30 mouse cellular contexts compared by ENCODE assay signal in the genomic region with DNA sequence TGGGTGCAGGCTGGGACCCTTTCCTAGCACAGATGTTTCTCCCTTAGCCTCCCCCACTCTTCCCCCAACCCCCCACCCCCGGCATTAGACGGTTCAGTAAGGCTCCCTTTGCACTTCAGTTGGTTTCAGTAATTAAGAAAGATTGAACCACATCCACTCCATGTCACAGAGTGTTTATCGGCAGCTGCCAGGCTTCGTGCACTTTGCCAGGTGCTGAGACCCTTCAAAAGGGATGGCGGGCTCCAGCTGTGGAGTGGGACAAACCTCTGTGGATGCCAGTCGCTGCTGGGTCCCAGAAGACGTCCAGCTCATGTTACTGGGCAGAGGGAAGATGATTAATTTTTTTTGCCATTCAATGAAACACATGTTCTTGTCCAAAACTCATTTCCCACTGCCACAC. TPM values are rescaled to one million over a fixed set of nuclear protein-coding genes. Genes with fewer than 3 reads are reported as not detected.
DNase-seq lines count a peak whose midpoint lies in the region; ATAC-seq lines count a peak whose summit lies in the region.
"Had no signal": no experiment of that assay in that cellular context is flagged by ENCODE, and none has a peak within 500 bp of the region (broad histone marks: within the 10 kb centered on the region; RNA-seq: fewer than 3 reads in every experiment).

No protein-coding gene starts in this region.

- H3K36me3 ChIP-seq in forebrain, embryonic 12.5 days (replicated peaks): no peaks in the 10 kb centered on the region
- H3K36me3 ChIP-seq in forebrain, embryonic 15.5 days: no peaks in the 10 kb centered on the region
- H3K36me3 ChIP-seq in midbrain, embryonic 10.5 days: no peaks in the 10 kb centered on the region
- H3K36me3 ChIP-seq in midbrain, embryonic 11.5 days (ENCODE audit: control insufficient read depth, insufficient read depth, low read length): no peaks in the 10 kb centered on the region
- no peaks in the 10 kb centered on the region for H3K36me3 ChIP-seq in embryonic facial prominence, embryonic 10.5 days (replicated peaks)
- no peaks in the 10 kb centered on the region for H3K36me3 ChIP-seq in limb, embryonic 10.5 days
- H3K36me3 ChIP-seq: embryonic facial prominence, embryonic 13.5 days; G1E; heart, embryonic 12.5 days; liver, embryonic 12.5 days; stomach, embryonic 15.5 days had no signal

- no peaks in the 10 kb centered on the region for H3K9me3 ChIP-seq in forebrain, embryonic 12.5 days
- no peaks in the 10 kb centered on the region for H3K9me3 ChIP-seq in forebrain, embryonic 15.5 days
- H3K9me3 ChIP-seq in midbrain, embryonic 10.5 days (replicated peaks): no peaks in the 10 kb centered on the region
- no peaks in the 10 kb centered on the region for H3K9me3 ChIP-seq in midbrain, embryonic 11.5 days (ENCODE audit: control insufficient read depth, low read length)
- H3K9me3 ChIP-seq in embryonic facial prominence, embryonic 10.5 days: no peaks in the 10 kb centered on the region
- H3K9me3 ChIP-seq in limb, embryonic 10.5 days (replicated peaks): no peaks in the 10 kb centered on the region
- H3K9me3 ChIP-seq: embryonic facial prominence, embryonic 13.5 days; G1E; heart, embryonic 12.5 days; liver, embryonic 12.5 days; stomach, embryonic 15.5 days had no signal

- no peak overlapping the region for H3K4me2 ChIP-seq in forebrain, embryonic 12.5 days
- no peak overlapping the region for H3K4me2 ChIP-seq in forebrain, embryonic 15.5 days (replicated peaks)
- no peak overlapping the region for H3K4me2 ChIP-seq in midbrain, embryonic 11.5 days
- H3K4me2 ChIP-seq: embryonic facial prominence, embryonic 13.5 days; heart, embryonic 12.5 days; liver, embryonic 12.5 days; stomach, embryonic 15.5 days had no signal

- H3K4me1 ChIP-seq in forebrain, embryonic 12.5 days: peaks cover 66% of the 10 kb centered on the region
- H3K4me1 ChIP-seq in forebrain, embryonic 15.5 days: peaks cover 46% of the 10 kb centered on the region
- peaks cover 77% of the 10 kb centered on the region for H3K4me1 ChIP-seq in midbrain, embryonic 10.5 days
- H3K4me1 ChIP-seq in midbrain, embryonic 11.5 days (ENCODE audit: control insufficient read depth, insufficient read depth, low read length): peaks cover 34% of the 10 kb centered on the region
- peaks cover 63% of the 10 kb centered on the region for H3K4me1 ChIP-seq in embryonic facial prominence, embryonic 10.5 days
- peaks cover 62% of the 10 kb centered on the region for H3K4me1 ChIP-seq in limb, embryonic 10.5 days
- H3K4me1 ChIP-seq: liver, embryonic 12.5 days; stomach, embryonic 15.5 days had no signal

- DNase-seq in midbrain, embryonic 10.5 days (ENCODE audit: low spot score): no peak
- DNase-seq in midbrain, embryonic 11.5 days (ENCODE audit: low spot score, missing footprints): no peak
- no peak for DNase-seq in embryonic facial prominence, embryonic 10.5 days (ENCODE audit: low spot score)
- DNase-seq in limb, embryonic 10.5 days (ENCODE audit: low spot score): no peak
- no peak for DNase-seq in frontal cortex, postnatal 14 days (ENCODE audit: low spot score in 2 of 2)
- no peak for DNase-seq in gastrocnemius, postnatal 25 days
- DNase-seq: adrenal gland, postnatal 10 days; cerebellum, adult 11 months; cerebellum, adult 9-10 months; cerebellum, postnatal 36 days; gastrocnemius, adult 2 months; heart, adult 2 months; heart, postnatal 4 days; kidney, adult 11 months; kidney, postnatal 36 days; liver, postnatal 0 days; lung, postnatal 36 days; right cerebral cortex, postnatal 25 days; thymus, postnatal 14 days had no signal

- H3K9ac ChIP-seq in forebrain, embryonic 12.5 days: no peak overlapping the region
- no peak overlapping the region for H3K9ac ChIP-seq in forebrain, embryonic 15.5 days (replicated peaks)
- H3K9ac ChIP-seq in midbrain, embryonic 11.5 days (ENCODE audit: low read length): no peak overlapping the region
- H3K9ac ChIP-seq: embryonic facial prominence, embryonic 13.5 days; heart, embryonic 12.5 days; liver, embryonic 12.5 days; liver, postnatal 0 days; stomach, embryonic 15.5 days had no signal

- whole genome bisulfite sequencing in forebrain, embryonic 12.5 days: 43% methylated on average over 7 of the region's 7 CpGs
- WGBS in forebrain, embryonic 15.5 days: 51% methylated on average over 7 of the region's 7 CpGs
- 62% methylated on average over 7 of the region's 7 CpGs for WGBS in midbrain, embryonic 10.5 days
- WGBS in midbrain, embryonic 11.5 days: 55% methylated on average over 7 of the region's 7 CpGs
- 58% methylated on average over 7 of the region's 7 CpGs for WGBS in embryonic facial prominence, embryonic 10.5 days
- WGBS in limb, embryonic 10.5 days: 51% methylated on average over 7 of the region's 7 CpGs

- ATAC-seq in forebrain, embryonic 12.5 days (ENCODE audit: low FRiP score): no peak
- no peak for ATAC-seq in forebrain, embryonic 15.5 days (replicated peaks)
- no peak for ATAC-seq in midbrain, embryonic 11.5 days (ENCODE audit: low FRiP score)
- ATAC-seq: liver, embryonic 12.5 days; liver, postnatal 0 days had no signal

- H3K4me3 ChIP-seq in forebrain, embryonic 12.5 days (replicated peaks): no peak overlapping the region
- no peak overlapping the region for H3K4me3 ChIP-seq in forebrain, embryonic 15.5 days
- H3K4me3 ChIP-seq in midbrain, embryonic 10.5 days: no peak overlapping the region
- no peak overlapping the region for H3K4me3 ChIP-seq in midbrain, embryonic 11.5 days (ENCODE audit: low read depth, low read length)
- no peak overlapping the region for H3K4me3 ChIP-seq in embryonic facial prominence, embryonic 10.5 days
- H3K4me3 ChIP-seq in limb, embryonic 10.5 days: no peak overlapping the region
- H3K4me3 ChIP-seq: embryonic facial prominence, embryonic 13.5 days; gastrocnemius, adult 2 months; heart, adult 2 months; heart, embryonic 12.5 days; layer of hippocampus, adult 2 months; left cerebral cortex, adult 2 months; liver, embryonic 12.5 days; stomach, embryonic 15.5 days had no signal

- H3K27me3 ChIP-seq in forebrain, embryonic 12.5 days: peaks cover 19% of the 10 kb centered on the region
- no peaks in the 10 kb centered on the region for H3K27me3 ChIP-seq in forebrain, embryonic 15.5 days
- H3K27me3 ChIP-seq in midbrain, embryonic 10.5 days (ENCODE audit: low read depth, poor library complexity, severe bottlenecking): peaks cover 71% of the 10 kb centered on the region
- H3K27me3 ChIP-seq in midbrain, embryonic 11.5 days (ENCODE audit: control insufficient read depth, insufficient read depth, low read length): peaks cover 4% of the 10 kb centered on the region; the same call in 1 of the 2 replicates
- H3K27me3 ChIP-seq in embryonic facial prominence, embryonic 10.5 days (replicated peaks; ENCODE audit: low read depth, poor library complexity, severe bottlenecking): no peaks in the 10 kb centered on the region
- no peaks in the 10 kb centered on the region for H3K27me3 ChIP-seq in limb, embryonic 10.5 days (ENCODE audit: low read depth, poor library complexity, severe bottlenecking)
- H3K27me3 ChIP-seq: embryonic facial prominence, embryonic 13.5 days; heart, embryonic 12.5 days; stomach, embryonic 15.5 days had no signal

- peak overlapping the region; percentile 74; the same call in 1 of the 2 replicates for H3K27ac ChIP-seq in forebrain, embryonic 12.5 days
- H3K27ac ChIP-seq in forebrain, embryonic 15.5 days (replicated peaks): no peak overlapping the region; the same call in 1 of the 2 replicates
- peak overlapping the region; percentile 46 for H3K27ac ChIP-seq in midbrain, embryonic 10.5 days (replicated peaks)
- H3K27ac ChIP-seq in midbrain, embryonic 11.5 days (ENCODE audit: low read depth, low read length): no peak overlapping the region
- peak overlapping the region; percentile 73 for H3K27ac ChIP-seq in embryonic facial prominence, embryonic 10.5 days (replicated peaks)
- H3K27ac ChIP-seq in limb, embryonic 10.5 days: peak overlapping the region; percentile 71
- H3K27ac ChIP-seq: embryonic facial prominence, embryonic 13.5 days; gastrocnemius, adult 2 months; heart, adult 2 months; left cerebral cortex, adult 2 months; liver, embryonic 12.5 days; stomach, embryonic 15.5 days had no signal

RNA-seq across cellular contexts. Expression of gene Nnat, which starts 41.4 kb away (rescaled TPM):
- polyA plus RNA-seq in forebrain, embryonic 12.5 days (2016; fragmentation: Nextera tagmentation; extraction: Ambion mirVana): 5,265 and 5,863 TPM in 2 replicates
- 6,946 and 7,065 TPM in 2 replicates for polyA plus RNA-seq in forebrain, embryonic 15.5 days (2015; fragmentation: Nextera tagmentation; extraction: Ambion mirVana)
- 1,354 and 2,071 TPM in 2 replicates for polyA plus RNA-seq in midbrain, embryonic 10.5 days (2016; fragmentation: Nextera tagmentation; extraction: Ambion mirVana)
- polyA plus RNA-seq in midbrain, embryonic 11.5 days (2014; fragmentation: Nextera tagmentation; extraction: Ambion mirVana): 1,391 and 1,438 TPM in 2 replicates
- polyA plus RNA-seq in embryonic facial prominence, embryonic 10.5 days (2016; fragmentation: Nextera tagmentation; extraction: Ambion mirVana): 2,080 and 2,294 TPM in 2 replicates
- 2,112 and 2,427 TPM in 2 replicates for polyA plus RNA-seq in limb, embryonic 10.5 days (2016; fragmentation: Nextera tagmentation; extraction: Ambion mirVana)
- total RNA-seq in gastrocnemius, postnatal 25 days (2021): 10 to 100 TPM in 1 of 2 experiments, 1 to 10 TPM in 1; 1.3 to 49.1 TPM
- total RNA-seq: G1E; megakaryocyte, adult 5-6 weeks; neutrophil, adult 5-6 weeks had no signal
- polyA plus RNA-seq: G1E had no signal

RNA-seq across cellular contexts. Expression of gene Blcap, which starts 52.6 kb away (rescaled TPM):
- 144 and 156 TPM in 2 replicates for polyA plus RNA-seq in forebrain, embryonic 12.5 days (2016; fragmentation: Nextera tagmentation; extraction: Ambion mirVana)
- 184 and 201 TPM in 2 replicates for polyA plus RNA-seq in forebrain, embryonic 15.5 days (2015; fragmentation: Nextera tagmentation; extraction: Ambion mirVana)
- polyA plus RNA-seq in midbrain, embryonic 10.5 days (2016; fragmentation: Nextera tagmentation; extraction: Ambion mirVana): 76.4 and 103 TPM in 2 replicates
- 110 and 117 TPM in 2 replicates for polyA plus RNA-seq in midbrain, embryonic 11.5 days (2014; fragmentation: Nextera tagmentation; extraction: Ambion mirVana)
- 82.1 and 82.3 TPM in 2 replicates for polyA plus RNA-seq in embryonic facial prominence, embryonic 10.5 days (2016; fragmentation: Nextera tagmentation; extraction: Ambion mirVana)
- polyA plus RNA-seq in limb, embryonic 10.5 days (2016; fragmentation: Nextera tagmentation; extraction: Ambion mirVana): 58.0 and 66.9 TPM in 2 replicates
- 10 to 100 TPM; 19.2 to 20.7 TPM for total RNA-seq in gastrocnemius, postnatal 25 days (2021)

Comparison
In these comparisons a context has a peak if more than half of its experiments do, and no peak if none do; other contexts are left out.
1. H3K27ac ChIP-seq: peak in forebrain, embryonic 12.5 days (single experiment), midbrain, embryonic 10.5 days (single experiment), embryonic facial prominence, embryonic 10.5 days (single experiment) and limb, embryonic 10.5 days (single experiment); none in forebrain, embryonic 15.5 days (single experiment) and midbrain, embryonic 11.5 days (single experiment).